Mouse (Mus musculus): ENCODE measurements around the gene Dnttip2. TPM values are rescaled to one million over a fixed set of nuclear protein-coding genes. Genes with fewer than 3 reads are reported as not detected.

Dnttip2 gene
- total RNA-seq, 2 experiments from 2014 or later, result 30.1 to 32.1 TPM

- no peak for DNase-seq (ENCODE audit: low spot score in 2 of 2)
Measured at GRCm38 (mm10) chr3:122322226-122322625, 48.0 kb downstream of the Dnttip2 start.

- no peak for DNase-seq (ENCODE audit: low spot score in 2 of 2)
Measured at GRCm38 (mm10) chr3:122323841-122324240, 49.7 kb downstream of the Dnttip2 start.

GRCm38 (mm10) chr3:122324528-122324927 is 50.3 kb downstream of the Dnttip2 start:
- no peak for DNase-seq (ENCODE audit: low spot score in 2 of 2)

- no peak for DNase-seq (ENCODE audit: low spot score in 2 of 2)
Measured at GRCm38 (mm10) chr3:122330484-122330883, 56.3 kb downstream of the Dnttip2 start.

DNA sequence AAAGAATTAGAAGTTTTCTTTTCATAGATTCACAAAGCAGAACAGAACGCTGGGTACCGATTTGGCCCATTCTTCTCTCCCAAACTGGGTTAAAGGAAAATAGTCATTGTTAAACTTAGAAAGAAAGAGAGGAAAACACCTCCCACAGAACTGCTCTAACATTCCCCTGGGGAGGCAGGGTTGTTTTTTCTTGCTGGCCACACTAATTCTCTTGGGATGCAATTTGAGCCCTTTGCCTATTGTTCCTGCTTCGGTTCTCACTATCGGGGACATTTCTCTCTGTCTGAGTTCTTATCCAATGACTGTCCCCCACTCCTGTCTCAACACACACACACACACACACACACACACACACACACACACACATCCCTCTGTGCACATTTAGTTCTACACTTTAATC is 59.3 kb downstream of the Dnttip2 start:
- DNase-seq (ENCODE audit: low spot score in 2 of 2), result no peak

DNA sequence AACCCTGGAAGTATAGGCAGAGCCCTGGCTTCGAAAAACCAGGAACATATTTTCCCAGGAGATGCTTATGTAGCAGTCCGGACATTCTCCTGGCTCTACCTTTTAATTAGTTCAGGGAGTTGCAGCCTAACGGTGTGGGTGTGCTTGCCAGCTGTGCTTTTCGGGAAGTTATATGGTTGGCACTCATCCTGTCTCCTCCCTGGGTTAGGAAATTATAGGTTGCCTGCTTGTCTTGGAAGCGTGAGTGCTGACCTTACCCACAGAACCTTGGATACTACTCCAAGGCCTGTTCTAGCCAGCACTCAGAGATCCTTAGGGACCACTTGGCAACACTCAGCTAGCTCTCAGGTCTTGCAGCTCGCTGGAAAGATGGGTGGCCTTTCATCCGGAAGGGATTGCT is 59.7 kb downstream of the Dnttip2 start:
- no peak for DNase-seq (ENCODE audit: low spot score in 2 of 2)

- DNase-seq (ENCODE audit: low spot score in 2 of 2), result no peak
Measured at GRCm38 (mm10) chr3:122334375-122334774, 60.2 kb downstream of the Dnttip2 start.

Small RNA genes within 50 kb of the gene (microRNA-seq; reads per million reads assigned to microRNA genes)
- gene Gm22903, result 0 reads per million in 2 experiments
- gene Mir760, result 1,163 to 1,440 reads per million in 2 experiments

Other genes starting within 250 kb of the Dnttip2 start
- gene Abca4, start 229.9 kb upstream of the Dnttip2 start, total RNA-seq (2021), result 1 to 10 TPM; 2.0 to 2.1 TPM
- 10 to 100 TPM; 61.1 to 70.6 TPM for gene Gclm, start 28.8 kb upstream of the Dnttip2 start, total RNA-seq (2021)
- 10 to 100 TPM; 13.2 to 18.8 TPM for gene Bcar3, start 19.7 kb downstream of the Dnttip2 start, total RNA-seq (2021)